Mouse (Mus musculus) megakaryocyte, embryonic 14.5 days (primary cell): ENCODE measurements around the gene Sacm1l. TPM values are rescaled to one million over a fixed set of nuclear protein-coding genes. Genes with fewer than 3 reads are reported as not detected.
A peak's percentile ranks its signal among the peaks of the same experiment; 100 is the strongest.

Experiments
- H3K27me3 ChIP-seq: replicated peaks from 2 replicates; pipeline ENCODE3; 2012; ENCODE audit warnings: inconsistent platforms
- H3K36me3 ChIP-seq: replicated peaks from 2 replicates; pipeline ENCODE3; 2012; ENCODE audit warnings: low read length, inconsistent platforms, mixed read lengths
- H3K4me1 ChIP-seq: 2 replicates; pipeline ENCODE4 v1.6.1; 2012; ENCODE audit warnings: inconsistent platforms
- H3K4me3 ChIP-seq: replicated peaks from 2 replicates; pipeline ENCODE3; 2012; ENCODE audit warnings: moderate library complexity, mild to moderate bottlenecking, inconsistent platforms
- H3K9me3 ChIP-seq: 2 replicates; pipeline ENCODE4 v1.6.1; 2012; ENCODE audit warnings: inconsistent platforms
- FLI1 ChIP-seq: IDR thresholded peaks from 2 replicates; pipeline ENCODE4 v1.6.1; 2012; ENCODE audit warnings: low read length, inconsistent platforms, mixed read lengths
- GATA1 ChIP-seq: IDR thresholded peaks from 3 replicates; pipeline ENCODE4 v1.6.1; 2012; ENCODE audit warnings: mixed read lengths, low read length, inconsistent platforms, borderline replicate concordance
- polyA plus RNA-seq: library from polyadenylated mRNA; stranded (reverse); fragments of >175 nt; gene quantifications from 2 replicates; pipeline ENCODE4 v1.2.3, GENCODE M21; 2012; ENCODE audit warnings: low replicate concordance; ENCODE audit not compliant: insufficient read depth

The Sacm1l gene
- polyA plus RNA-seq, 1 experiment, result 1.2 TPM

- H3K27me3 ChIP-seq, result no peaks in the 10 kb centered on the region
Measured at GRCm38 (mm10) chr9:123518969-123519894, 10.3 kb upstream of the Sacm1l start.

DNA sequence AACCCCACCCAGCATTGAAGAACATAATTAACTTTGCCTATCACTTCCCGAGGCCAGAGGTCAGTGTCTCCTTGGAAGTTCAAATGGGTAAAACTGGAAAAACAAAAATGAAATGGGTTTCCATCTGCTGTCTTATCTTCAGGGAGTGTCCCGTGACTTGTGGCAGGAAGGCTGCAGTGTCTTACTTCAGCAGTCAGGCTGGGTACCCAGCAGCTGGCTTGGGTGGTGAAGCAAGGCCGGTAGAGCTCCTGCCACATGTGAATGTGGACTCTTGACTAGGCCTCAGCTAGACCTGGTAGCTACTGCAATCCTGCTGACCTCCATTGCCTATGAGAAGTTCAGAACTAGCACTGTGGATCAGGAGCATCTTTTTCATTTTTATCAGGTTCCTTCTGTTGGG lies 8.8 kb upstream of the Sacm1l start:
- Histone ChIP-seq H3K36me3 (peaks cover 66% of the 10 kb centered on the region), H3K27me3 (no peaks in the 10 kb centered on the region), H3K4me1 (peaks cover 83% of the 10 kb centered on the region), H3K9me3 (no peaks in the 10 kb centered on the region), H3K4me3 (peak overlapping the region; percentile 16)
- TF ChIP-seq GATA1 (no peak), FLI1 (no peak)

More at GRCm38 (mm10) chr9:123518969-123519894, 10.3 kb upstream of the Sacm1l start:
- Histone ChIP-seq H3K9me3 (no peaks in the 10 kb centered on the region), H3K36me3 (peaks cover 74% of the 10 kb centered on the region), H3K4me3 (peak overlapping the region; percentile 87), H3K4me1 (peaks cover 78% of the 10 kb centered on the region)
- TF ChIP-seq GATA1 (no peak), FLI1 (peak; percentile 14; the same call in 1 of the 2 replicates)

GRCm38 (mm10) chr9:123523676-123524075 lies 5.9 kb upstream of the Sacm1l start:
- Histone ChIP-seq H3K36me3 (peaks cover 37% of the 10 kb centered on the region), H3K4me1 (peaks cover 75% of the 10 kb centered on the region), H3K4me3 (no peak overlapping the region), H3K27me3 (no peaks in the 10 kb centered on the region), H3K9me3 (no peaks in the 10 kb centered on the region)
- TF ChIP-seq GATA1 (no peak), FLI1 (no peak)

DNA sequence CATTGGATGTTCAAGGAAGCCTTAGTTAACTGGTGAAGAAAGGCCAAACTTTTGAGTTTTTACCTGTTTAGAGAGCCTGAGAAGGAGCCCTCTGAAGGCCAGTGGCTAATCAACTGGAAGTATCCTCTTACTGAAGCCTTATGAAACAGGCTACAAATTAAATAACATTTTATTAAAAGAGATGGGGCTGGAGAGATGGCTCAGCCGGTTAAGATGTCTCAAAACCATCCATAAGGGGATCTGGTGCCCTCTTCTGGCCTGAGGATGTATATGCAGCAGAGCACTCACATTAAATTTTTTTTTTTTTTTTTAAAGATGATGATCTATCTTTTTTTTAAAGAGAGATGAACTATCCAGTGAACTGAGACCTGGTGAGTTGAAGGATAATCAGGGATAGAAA lies 4.5 kb upstream of the Sacm1l start:
- Histone ChIP-seq H3K27me3 (no peaks in the 10 kb centered on the region), H3K36me3 (peaks cover 23% of the 10 kb centered on the region), H3K4me1 (peaks cover 64% of the 10 kb centered on the region), H3K4me3 (no peak overlapping the region), H3K9me3 (no peaks in the 10 kb centered on the region)
- TF ChIP-seq FLI1 (no peak), GATA1 (no peak)

DNA sequence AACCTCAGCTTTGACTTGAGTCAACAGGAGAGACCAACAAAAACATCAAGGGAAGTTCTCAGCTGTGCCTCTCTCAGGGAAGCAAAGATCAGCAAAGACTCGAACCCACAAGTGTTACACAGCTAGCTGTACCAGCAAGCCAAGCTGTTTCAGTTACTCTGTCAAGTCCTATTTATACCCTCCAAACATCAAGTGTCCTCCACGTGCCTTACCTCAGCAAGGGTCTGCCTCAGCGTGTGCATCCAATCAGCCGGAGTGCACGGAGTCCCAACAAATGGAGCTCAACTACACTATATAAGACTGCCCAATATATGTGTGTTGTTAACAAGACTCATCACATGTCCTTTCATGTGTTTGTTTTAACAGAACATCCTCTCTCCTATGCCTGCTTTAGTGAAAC lies 3.1 kb upstream of the Sacm1l start:
- Histone ChIP-seq H3K4me3 (no peak overlapping the region), H3K27me3 (no peaks in the 10 kb centered on the region), H3K4me1 (peaks cover 60% of the 10 kb centered on the region), H3K9me3 (no peaks in the 10 kb centered on the region), H3K36me3 (peaks cover 12% of the 10 kb centered on the region)
- no peak for TF ChIP-seq FLI1
- TF ChIP-seq GATA1, result no peak

- peaks cover 71% of the 10 kb centered on the region for H3K4me1 ChIP-seq
- no peaks in the 10 kb centered on the region for H3K9me3 ChIP-seq
- H3K4me3 ChIP-seq, result peak overlapping the region; percentile 96
- TF ChIP-seq FLI1 (no peak), GATA1 (no peak)
- no peaks in the 10 kb centered on the region for H3K27me3 ChIP-seq
- peaks cover 2% of the 10 kb centered on the region for H3K36me3 ChIP-seq
Measured at GRCm38 (mm10) chr9:123528087-123528925, 1.3 kb upstream of the Sacm1l start.

- Histone ChIP-seq H3K4me1 (peaks cover 66% of the 10 kb centered on the region), H3K4me3 (peak overlapping the region; percentile 96), H3K36me3 (peaks cover 5% of the 10 kb centered on the region), H3K9me3 (no peaks in the 10 kb centered on the region), H3K27me3 (no peaks in the 10 kb centered on the region)
- TF ChIP-seq GATA1 (no peak), FLI1 (no peak)
Measured at GRCm38 (mm10) chr9:123528926-123529295, 648 bp upstream of the Sacm1l start.

DNA sequence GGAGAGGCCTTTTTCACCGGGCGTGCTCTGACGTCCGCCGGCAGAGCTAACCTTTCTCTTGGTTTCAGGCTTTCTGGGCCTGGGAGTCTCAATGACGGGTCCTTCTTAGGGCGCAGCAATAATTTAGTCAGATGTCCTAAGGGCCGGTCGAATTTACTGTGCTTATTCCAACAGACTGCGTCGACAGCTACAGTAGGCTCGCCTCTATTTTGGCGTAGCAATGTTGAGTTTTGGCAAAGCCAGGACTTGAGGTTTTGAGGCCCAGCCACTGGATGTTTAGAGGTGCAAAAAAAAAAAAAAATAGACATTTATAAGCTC lies 558 bp downstream of the Sacm1l start:
- H3K4me3 ChIP-seq, result peak overlapping the region; percentile 96
- no peaks in the 10 kb centered on the region for H3K9me3 ChIP-seq
- H3K36me3 ChIP-seq, result peaks cover 12% of the 10 kb centered on the region
- no peaks in the 10 kb centered on the region for H3K27me3 ChIP-seq
- H3K4me1 ChIP-seq, result peaks cover 66% of the 10 kb centered on the region
- TF ChIP-seq GATA1 (no peak), FLI1 (no peak)

DNA sequence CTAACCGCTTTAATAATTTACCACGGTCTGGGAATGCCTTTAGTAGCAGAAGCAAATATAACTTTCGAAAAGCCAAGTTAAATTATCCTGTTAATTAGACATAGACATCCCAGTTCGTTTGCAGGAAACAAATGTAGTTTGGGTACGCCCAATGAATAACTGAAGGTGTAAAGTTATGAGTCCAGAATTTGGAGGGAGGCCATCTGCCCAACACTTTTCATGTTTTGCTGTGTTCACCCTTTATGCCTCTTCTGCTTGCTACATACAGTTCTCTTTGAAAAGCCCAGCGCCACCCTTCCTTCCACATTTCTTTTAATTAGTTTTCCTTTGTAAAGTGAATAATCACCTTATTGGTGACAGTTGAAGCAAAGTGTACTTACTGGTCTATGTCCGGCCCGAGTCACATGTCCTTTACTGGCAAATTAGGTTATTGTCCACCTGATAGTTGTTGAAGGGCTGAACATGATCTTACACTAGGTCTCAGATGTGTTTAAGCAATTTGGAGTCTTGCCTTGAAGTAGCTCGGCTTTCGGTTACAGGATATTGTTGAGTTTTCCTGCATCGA lies 1.1 kb downstream of the Sacm1l start:
- Histone ChIP-seq H3K4me3 (peak overlapping the region; percentile 96), H3K27me3 (no peaks in the 10 kb centered on the region), H3K36me3 (peaks cover 13% of the 10 kb centered on the region), H3K4me1 (peaks cover 65% of the 10 kb centered on the region), H3K9me3 (no peaks in the 10 kb centered on the region)
- TF ChIP-seq FLI1 (no peak), GATA1 (no peak)

DNA sequence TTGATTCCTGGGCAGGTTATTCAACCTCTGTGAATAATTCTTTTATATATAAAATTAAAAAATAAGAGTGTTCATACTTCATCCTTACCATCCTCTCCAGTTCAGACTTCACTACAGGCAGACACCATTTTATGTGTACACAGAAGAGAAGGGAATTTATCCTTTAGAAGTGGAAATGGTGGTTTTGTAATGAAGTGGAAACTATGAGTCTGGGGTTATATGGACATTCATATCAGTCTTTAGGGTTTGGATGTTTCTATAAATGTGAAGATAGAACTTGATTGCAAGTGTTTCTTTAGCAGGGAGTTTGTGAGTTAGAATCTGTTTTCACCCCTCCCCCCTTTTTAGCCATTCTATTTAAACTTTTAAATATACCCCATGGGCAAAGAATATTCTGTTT lies 1.7 kb downstream of the Sacm1l start:
- peaks cover 19% of the 10 kb centered on the region for H3K36me3 ChIP-seq
- H3K4me1 ChIP-seq, result peaks cover 69% of the 10 kb centered on the region
- TF ChIP-seq GATA1 (no peak), FLI1 (no peak)
- no peaks in the 10 kb centered on the region for H3K9me3 ChIP-seq
- peak overlapping the region; percentile 96 for H3K4me3 ChIP-seq
- H3K27me3 ChIP-seq, result no peaks in the 10 kb centered on the region
